Comparison of ENCODE assay signal across 24 mouse cellular contexts in the genomic region with DNA sequence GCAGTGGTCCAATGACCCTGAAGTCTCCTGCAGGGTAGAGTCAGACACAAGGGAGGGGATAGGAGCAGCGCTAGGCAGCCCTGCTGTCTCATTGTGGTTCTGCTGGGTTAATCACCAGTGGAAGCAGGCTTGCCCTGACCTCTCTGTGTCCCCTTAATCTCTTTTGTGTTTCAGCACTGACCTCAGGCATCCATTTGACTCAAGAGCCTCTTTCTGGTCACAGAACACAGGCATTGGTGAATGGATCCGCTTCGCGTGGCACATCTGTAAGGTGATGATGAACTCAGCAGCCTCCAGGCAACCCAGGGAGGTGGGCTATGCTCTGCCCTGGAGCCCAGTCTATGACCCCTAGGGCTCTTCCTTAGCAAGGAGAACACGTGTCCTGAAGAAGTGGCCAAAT. TPM values are rescaled to one million over a fixed set of nuclear protein-coding genes. Genes with fewer than 3 reads are reported as not detected.
DNase-seq lines count a peak whose midpoint lies in the region; ATAC-seq lines count a peak whose summit lies in the region.
"Had no signal": no experiment of that assay in that cellular context is flagged by ENCODE, and none has a peak within 500 bp of the region (broad histone marks: within the 10 kb centered on the region; RNA-seq: fewer than 3 reads in every experiment).

No protein-coding gene starts in this region.

- peaks cover 86% of the 10 kb centered on the region for H3K27me3 ChIP-seq in midbrain, embryonic 10.5 days (ENCODE audit: low read depth, poor library complexity, severe bottlenecking)
- H3K27me3 ChIP-seq in midbrain, embryonic 16.5 days (ENCODE audit: control insufficient read depth, insufficient read depth, low read depth, low read length), result no peaks in the 10 kb centered on the region
- H3K27me3 ChIP-seq in embryonic facial prominence, embryonic 11.5 days (ENCODE audit: control insufficient read depth, insufficient read depth, low read length), result no peaks in the 10 kb centered on the region
- H3K27me3 ChIP-seq: embryonic facial prominence, embryonic 13.5 days; limb, embryonic 13.5 days; lung, embryonic 15.5 days; midbrain, embryonic 15.5 days; stomach, embryonic 15.5 days had no signal

- ATAC-seq in midbrain, embryonic 16.5 days, result no peak
- peak; percentile 52; the same call in 1 of the 2 replicates for ATAC-seq in embryonic facial prominence, embryonic 11.5 days (replicated peaks; ENCODE audit: insufficient number of reproducible peaks, low FRiP score, low TSS enrichment, low read depth)
- ATAC-seq: forebrain, embryonic 16.5 days; midbrain, embryonic 15.5 days had no signal

- no peak overlapping the region for H3K27ac ChIP-seq in midbrain, embryonic 10.5 days (replicated peaks)
- H3K27ac ChIP-seq in midbrain, embryonic 16.5 days (ENCODE audit: low read length), result no peak overlapping the region
- no peak overlapping the region for H3K27ac ChIP-seq in embryonic facial prominence, embryonic 11.5 days (replicated peaks; ENCODE audit: low read depth, low read length)
- H3K27ac ChIP-seq: embryonic facial prominence, embryonic 13.5 days; hindbrain, embryonic 14.5 days; layer of hippocampus, adult 2 months; limb, embryonic 13.5 days; lung, embryonic 15.5 days; midbrain, embryonic 15.5 days; stomach, embryonic 15.5 days had no signal

- DNase-seq in midbrain, embryonic 10.5 days (ENCODE audit: low spot score), result peak; percentile 68
- DNase-seq in embryo, embryonic 11 days, result peak; percentile 58
- no peak for DNase-seq in embryonic facial prominence, embryonic 11.5 days (ENCODE audit: low spot score)
- DNase-seq in natural killer cell, adult 2 months (ENCODE audit: low spot score in 2 of 2), result no peak
- DNase-seq in layer of hippocampus, adult 9-11 months, result no peak
- DNase-seq: adrenal gland, postnatal 25 days; B cell, adult 2 months; cerebellum, adult 11-12 months; cerebellum, adult 9-11 months; heart, postnatal 36 days; kidney, adult 18-20 months; kidney, postnatal 36 days had no signal

- no peaks in the 10 kb centered on the region for H3K9me3 ChIP-seq in midbrain, embryonic 10.5 days (replicated peaks)
- no peaks in the 10 kb centered on the region for H3K9me3 ChIP-seq in midbrain, embryonic 16.5 days (replicated peaks; ENCODE audit: control insufficient read depth, low read length, poor library complexity, severe bottlenecking)
- H3K9me3 ChIP-seq in embryonic facial prominence, embryonic 11.5 days (replicated peaks; ENCODE audit: control insufficient read depth, low read length), result no peaks in the 10 kb centered on the region
- H3K9me3 ChIP-seq: embryonic facial prominence, embryonic 13.5 days; limb, embryonic 13.5 days; lung, embryonic 15.5 days; midbrain, embryonic 15.5 days; stomach, embryonic 15.5 days had no signal

- H3K4me3 ChIP-seq in midbrain, embryonic 10.5 days, result no peak overlapping the region
- H3K4me3 ChIP-seq in midbrain, embryonic 16.5 days (ENCODE audit: low read depth, low read length), result no peak overlapping the region
- no peak overlapping the region for H3K4me3 ChIP-seq in embryonic facial prominence, embryonic 11.5 days (ENCODE audit: low read depth, low read length)
- H3K4me3 ChIP-seq: embryonic facial prominence, embryonic 13.5 days; layer of hippocampus, adult 2 months; limb, embryonic 13.5 days; lung, embryonic 15.5 days; midbrain, embryonic 15.5 days; myocyte; stomach, embryonic 15.5 days had no signal

- H3K4me1 ChIP-seq in midbrain, embryonic 10.5 days, result peaks cover 18% of the 10 kb centered on the region
- no peaks in the 10 kb centered on the region for H3K4me1 ChIP-seq in midbrain, embryonic 16.5 days (ENCODE audit: control insufficient read depth, insufficient read depth, low read length)
- no peaks in the 10 kb centered on the region for H3K4me1 ChIP-seq in embryonic facial prominence, embryonic 11.5 days (ENCODE audit: control insufficient read depth, insufficient read depth, low read length)
- H3K4me1 ChIP-seq: lung, embryonic 15.5 days; midbrain, embryonic 15.5 days had no signal

- H3K9ac ChIP-seq in midbrain, embryonic 16.5 days (ENCODE audit: low read depth, low read length), result no peak overlapping the region
- H3K9ac ChIP-seq in embryonic facial prominence, embryonic 11.5 days (replicated peaks; ENCODE audit: low read length), result no peak overlapping the region
- H3K9ac ChIP-seq: embryonic facial prominence, embryonic 13.5 days; hindbrain, embryonic 14.5 days; limb, embryonic 13.5 days; lung, embryonic 15.5 days; midbrain, embryonic 15.5 days; stomach, embryonic 15.5 days had no signal

- no peak overlapping the region for H3K4me2 ChIP-seq in midbrain, embryonic 16.5 days (ENCODE audit: low read length)
- no peak overlapping the region for H3K4me2 ChIP-seq in embryonic facial prominence, embryonic 11.5 days (ENCODE audit: low read depth, low read length)
- H3K4me2 ChIP-seq: embryonic facial prominence, embryonic 13.5 days; heart, embryonic 11.5 days; hindbrain, embryonic 14.5 days; limb, embryonic 13.5 days; liver, embryonic 11.5 days; lung, embryonic 15.5 days; midbrain, embryonic 15.5 days; stomach, embryonic 15.5 days had no signal

- 8% methylated on average over 5 of the region's 5 CpGs for WGBS in midbrain, embryonic 10.5 days
- WGBS in midbrain, embryonic 16.5 days, result 15% methylated on average over 5 of the region's 5 CpGs
- WGBS in embryonic facial prominence, embryonic 11.5 days, result 24% methylated on average over 5 of the region's 5 CpGs

- no peaks in the 10 kb centered on the region for H3K36me3 ChIP-seq in midbrain, embryonic 10.5 days
- no peaks in the 10 kb centered on the region for H3K36me3 ChIP-seq in midbrain, embryonic 16.5 days (ENCODE audit: control insufficient read depth, insufficient read depth, low read length)
- no peaks in the 10 kb centered on the region for H3K36me3 ChIP-seq in embryonic facial prominence, embryonic 11.5 days (replicated peaks; ENCODE audit: control insufficient read depth, insufficient read depth, low read depth, low read length)
- H3K36me3 ChIP-seq: embryonic facial prominence, embryonic 13.5 days; limb, embryonic 13.5 days; lung, embryonic 15.5 days; midbrain, embryonic 15.5 days; stomach, embryonic 15.5 days had no signal

RNA-seq across cellular contexts. Expression of a gene that starts 39.6 kb away (rescaled TPM):
- 2.3 and 2.4 TPM in 2 replicates for polyA plus RNA-seq in midbrain, embryonic 10.5 days (2016; fragmentation: Nextera tagmentation; extraction: Ambion mirVana)
- 8.9 and 9.9 TPM in 2 replicates for polyA plus RNA-seq in midbrain, embryonic 16.5 days (2015; fragmentation: Nextera tagmentation; extraction: Ambion mirVana)
- polyA plus RNA-seq in embryonic facial prominence, embryonic 11.5 days (2014; fragmentation: Nextera tagmentation; extraction: Ambion mirVana), result 3.7 and 4.9 TPM in 2 replicates

Comparison
In these comparisons a context has a peak if more than half of its experiments do, and no peak if none do; other contexts are left out.
1. DNase-seq: peak in midbrain, embryonic 10.5 days (single experiment) and embryo, embryonic 11 days (single experiment); none in embryonic facial prominence, embryonic 11.5 days (single experiment), natural killer cell, adult 2 months (0 of 2) and layer of hippocampus, adult 9-11 months (single experiment).